Mouse (Mus musculus) intestine, postnatal 0 days (tissue): ENCODE results near the gene Unc79. TPM values are rescaled to one million over a fixed set of nuclear protein-coding genes. Genes with fewer than 3 reads are reported as not detected.

Experiments used
- ATAC-seq: fragments of 200-750 bp; cut with Nextera tagmentation; 2 replicates; pipeline ENCODE4 v1.8.0; 2017; ENCODE audit warnings: mild to moderate bottlenecking, moderate TSS enrichment, moderate library complexity
- H3K27ac ChIP-seq: fragments of 300-500 bp; sonication (generic); 2 replicates; pipeline ENCODE4 v1.5.1; 2014; ENCODE audit warnings: mild to moderate bottlenecking, low read depth, low read length, moderate library complexity
- H3K27me3 ChIP-seq: fragments of 300-500 bp; sonication (generic); replicated peaks from 2 replicates; pipeline ENCODE4 v1.6.1; 2014; ENCODE audit warnings: low read length, mixed read lengths; ENCODE audit not compliant: control insufficient read depth, insufficient read depth
- H3K36me3 ChIP-seq: fragments of 300-500 bp; sonication (generic); 2 replicates; pipeline ENCODE4 v1.6.1; 2014; ENCODE audit warnings: mild to moderate bottlenecking, moderate library complexity; ENCODE audit not compliant: control insufficient read depth, insufficient read depth
- H3K4me1 ChIP-seq: fragments of 300-500 bp; sonication (generic); replicated peaks from 2 replicates; pipeline ENCODE4 v1.6.1; 2014; ENCODE audit warnings: antibody characterized with exemption, low read length, mixed read lengths; ENCODE audit not compliant: control insufficient read depth, insufficient read depth
- H3K4me2 ChIP-seq: fragments of 300-500 bp; sonication (generic); replicated peaks from 2 replicates; pipeline ENCODE4 v1.6.1; 2014; ENCODE audit warnings: low read depth, mild to moderate bottlenecking, moderate library complexity
- H3K4me3 ChIP-seq: fragments of 300-500 bp; sonication (generic); 2 replicates; pipeline ENCODE4 v1.5.1; 2014; ENCODE audit warnings: low read depth, low read length
- H3K9ac ChIP-seq: fragments of 300-500 bp; sonication (generic); 2 replicates; pipeline ENCODE4 v1.6.1; 2014; ENCODE audit warnings: mild to moderate bottlenecking, low read depth, low read length
- H3K9me3 ChIP-seq: fragments of 300-500 bp; sonication (generic); 2 replicates; pipeline ENCODE4 v1.6.1; 2016; ENCODE audit warnings: mixed run types; ENCODE audit not compliant: control insufficient read depth
- CTCF ChIP-seq: sonication (generic); IDR thresholded peaks from 2 replicates; pipeline ENCODE4 v1.5.1; 2016; ENCODE audit warnings: low read depth, mild to moderate bottlenecking, control low read depth, antibody characterized with exemption, moderate library complexity
- WGBS: fragments of 180-500 bp; shearing (Covaris S2); extraction: QIAGEN DNeasy Blood & Tissue Kit; methylation state at CpG from one replicate; pipeline ENCODE4 v1.1.7; 2014; 5-methylcytosine and 5-hydroxymethylcytosine counted together
- polyA plus RNA-seq: library from polyadenylated mRNA; unstranded; fragments of >200 nt; fragmentation: Nextera tagmentation; extraction: Ambion mirVana; gene quantifications from 2 replicates; pipeline ENCODE4 v1.2.1, GENCODE M21; 2015

The Unc79 gene
- polyA plus RNA-seq, 1 experiment from 2014 or later: 0.10 TPM

GRCm38 (mm10) chr12:103150247-103150646 is 201.6 kb downstream of the Unc79 start:
- no peaks in the 10 kb centered on the region for H3K27me3 ChIP-seq
- H3K9ac ChIP-seq: no peak overlapping the region
- ATAC-seq: no peak
- H3K36me3 ChIP-seq: no peaks in the 10 kb centered on the region
- no peak overlapping the region for H3K4me3 ChIP-seq
- no peak for TF ChIP-seq CTCF
- H3K9me3 ChIP-seq: no peaks in the 10 kb centered on the region
- no peaks in the 10 kb centered on the region for H3K4me1 ChIP-seq
- no peak overlapping the region for H3K27ac ChIP-seq
- 74% methylated on average over 2 of the region's 2 CpGs for WGBS
- H3K4me2 ChIP-seq: no peak overlapping the region

GRCm38 (mm10) chr12:103154927-103155326 is 206.3 kb downstream of the Unc79 start:
- no peak overlapping the region for H3K27ac ChIP-seq
- no peaks in the 10 kb centered on the region for H3K36me3 ChIP-seq
- ATAC-seq: no peak
- no peak overlapping the region for H3K4me2 ChIP-seq
- no peaks in the 10 kb centered on the region for H3K27me3 ChIP-seq
- 64% methylated on average over 2 of the region's 2 CpGs for WGBS
- H3K4me1 ChIP-seq: no peaks in the 10 kb centered on the region
- H3K9me3 ChIP-seq: no peaks in the 10 kb centered on the region
- no peak overlapping the region for H3K4me3 ChIP-seq
- 0 out of 2 replicates have a peak, but pooled peaks have one; percentile 4 for TF ChIP-seq CTCF
- H3K9ac ChIP-seq: no peak overlapping the region

GRCm38 (mm10) chr12:103155406-103155805 is 206.7 kb downstream of the Unc79 start:
- 72% methylated on average over 3 of the region's 3 CpGs for WGBS
- no peaks in the 10 kb centered on the region for H3K36me3 ChIP-seq
- H3K4me3 ChIP-seq: no peak overlapping the region
- no peak overlapping the region for H3K4me2 ChIP-seq
- no peaks in the 10 kb centered on the region for H3K4me1 ChIP-seq
- H3K9me3 ChIP-seq: no peaks in the 10 kb centered on the region
- H3K27me3 ChIP-seq: no peaks in the 10 kb centered on the region
- no peak for TF ChIP-seq CTCF
- ATAC-seq: no peak
- H3K9ac ChIP-seq: no peak overlapping the region
- no peak overlapping the region for H3K27ac ChIP-seq

GRCm38 (mm10) chr12:103157129-103157910 is 208.7 kb downstream of the Unc79 start:
- Histone ChIP-seq H3K4me2 (no peak overlapping the region), H3K4me1 (no peaks in the 10 kb centered on the region), H3K4me3 (no peak overlapping the region), H3K27ac (no peak overlapping the region), H3K9ac (no peak overlapping the region), H3K9me3 (no peaks in the 10 kb centered on the region), H3K27me3 (no peaks in the 10 kb centered on the region), H3K36me3 (no peaks in the 10 kb centered on the region)
- ATAC-seq: no peak
- 74% methylated on average over 18 of the region's 18 CpGs for WGBS
- TF ChIP-seq CTCF: no peak

GRCm38 (mm10) chr12:103159016-103159415 is 210.4 kb downstream of the Unc79 start:
- ATAC-seq: no peak
- H3K4me3 ChIP-seq: no peak overlapping the region

GRCm38 (mm10) chr12:103160721-103161120 is 212.1 kb downstream of the Unc79 start:
- ATAC-seq: no peak
- no peak for TF ChIP-seq CTCF
- no peaks in the 10 kb centered on the region for H3K4me1 ChIP-seq

More at GRCm38 (mm10) chr12:103159016-103159415, 210.4 kb downstream of the Unc79 start:
- H3K27me3 ChIP-seq: no peaks in the 10 kb centered on the region
- H3K27ac ChIP-seq: no peak overlapping the region
- H3K4me1 ChIP-seq: no peaks in the 10 kb centered on the region
- H3K36me3 ChIP-seq: no peaks in the 10 kb centered on the region
- TF ChIP-seq CTCF: no peak
- WGBS: 56% methylated on average over 8 of the region's 8 CpGs
- no peaks in the 10 kb centered on the region for H3K9me3 ChIP-seq
- no peak overlapping the region for H3K4me2 ChIP-seq
- H3K9ac ChIP-seq: no peak overlapping the region

More at GRCm38 (mm10) chr12:103160721-103161120, 212.1 kb downstream of the Unc79 start:
- H3K36me3 ChIP-seq: no peaks in the 10 kb centered on the region
- H3K9ac ChIP-seq: no peak overlapping the region
- no peak overlapping the region for H3K4me2 ChIP-seq
- H3K27ac ChIP-seq: no peak overlapping the region
- WGBS: 88% methylated on average over 4 of the region's 4 CpGs
- H3K4me3 ChIP-seq: no peak overlapping the region
- no peaks in the 10 kb centered on the region for H3K9me3 ChIP-seq
- no peaks in the 10 kb centered on the region for H3K27me3 ChIP-seq
